ENCODE assay signal across 11 mouse cellular contexts in genomic region chr13:30628195-30629048, GRCm38 (mm10). TPM values are rescaled to one million over a fixed set of nuclear protein-coding genes. Genes with fewer than 3 reads are reported as not detected.
DNase-seq lines count a peak whose midpoint lies in the region; ATAC-seq and TF ChIP-seq lines count a peak whose summit lies in the region.
"Had no signal": no experiment of that assay in that cellular context is flagged by ENCODE, and none has a peak within 500 bp of the region (broad histone marks: within the 10 kb centered on the region; RNA-seq: fewer than 3 reads in every experiment).

No protein-coding gene starts in this region.

- H3K4me3 ChIP-seq in neural tube, embryonic 11.5 days (ENCODE audit: low read depth, low read length): no peak overlapping the region
- H3K4me3 ChIP-seq in neural tube, embryonic 15.5 days (replicated peaks): no peak overlapping the region
- H3K4me3 ChIP-seq in hindbrain, embryonic 10.5 days: no peak overlapping the region
- no peak overlapping the region for H3K4me3 ChIP-seq in limb, embryonic 10.5 days
- no peak overlapping the region for H3K4me3 ChIP-seq in stomach, postnatal 0 days (ENCODE audit: low read depth, low read length)
- H3K4me3 ChIP-seq: left cerebral cortex, adult 2 months; lung, embryonic 15.5 days had no signal

- no peaks in the 10 kb centered on the region for H3K9me3 ChIP-seq in neural tube, embryonic 11.5 days (ENCODE audit: control insufficient read depth, low read length)
- no peaks in the 10 kb centered on the region for H3K9me3 ChIP-seq in neural tube, embryonic 15.5 days (replicated peaks)
- no peaks in the 10 kb centered on the region for H3K9me3 ChIP-seq in hindbrain, embryonic 10.5 days
- no peaks in the 10 kb centered on the region for H3K9me3 ChIP-seq in limb, embryonic 10.5 days (replicated peaks)
- no peaks in the 10 kb centered on the region for H3K9me3 ChIP-seq in stomach, postnatal 0 days (ENCODE audit: control insufficient read depth, low read length)
- H3K9me3 ChIP-seq: lung, embryonic 15.5 days had no signal

- intact Hi-C loops in left cerebral cortex, postnatal 25 days (cut with DNase I): no loop called here

- no peaks in the 10 kb centered on the region for H3K27me3 ChIP-seq in neural tube, embryonic 11.5 days (ENCODE audit: control insufficient read depth, insufficient read depth, low read length)
- no peaks in the 10 kb centered on the region for H3K27me3 ChIP-seq in neural tube, embryonic 15.5 days (replicated peaks)
- H3K27me3 ChIP-seq in hindbrain, embryonic 10.5 days (ENCODE audit: insufficient read depth, poor library complexity, severe bottlenecking): no peaks in the 10 kb centered on the region
- H3K27me3 ChIP-seq in splenic B cell, adult 2 months (ENCODE audit: control insufficient read depth, insufficient read depth, low read length, poor library complexity, severe bottlenecking): no peaks in the 10 kb centered on the region
- no peaks in the 10 kb centered on the region for H3K27me3 ChIP-seq in limb, embryonic 10.5 days (ENCODE audit: low read depth, poor library complexity, severe bottlenecking)
- H3K27me3 ChIP-seq in stomach, postnatal 0 days (ENCODE audit: control insufficient read depth, insufficient read depth, low read length): no peaks in the 10 kb centered on the region
- H3K27me3 ChIP-seq: lung, embryonic 15.5 days had no signal

- no peaks in the 10 kb centered on the region for H3K4me1 ChIP-seq in neural tube, embryonic 11.5 days (ENCODE audit: control insufficient read depth, insufficient read depth, low read length)
- no peaks in the 10 kb centered on the region for H3K4me1 ChIP-seq in neural tube, embryonic 15.5 days
- H3K4me1 ChIP-seq in hindbrain, embryonic 10.5 days (replicated peaks): peaks cover 5% of the 10 kb centered on the region
- no peaks in the 10 kb centered on the region for H3K4me1 ChIP-seq in limb, embryonic 10.5 days
- H3K4me1 ChIP-seq in stomach, postnatal 0 days (replicated peaks; ENCODE audit: control insufficient read depth, insufficient read depth): no peaks in the 10 kb centered on the region
- H3K4me1 ChIP-seq: lung, embryonic 15.5 days had no signal

- no peak for ATAC-seq in neural tube, embryonic 11.5 days (ENCODE audit: insufficient read depth, low FRiP score, low TSS enrichment)
- ATAC-seq in neural tube, embryonic 15.5 days (ENCODE audit: low FRiP score): no peak
- ATAC-seq in stomach, postnatal 0 days (ENCODE audit: low FRiP score, low TSS enrichment): no peak

- peak; percentile 28 for DNase-seq in neural tube, embryonic 11.5 days (ENCODE audit: low spot score)
- DNase-seq in hindbrain, embryonic 10.5 days (ENCODE audit: low spot score): peak; percentile 17
- DNase-seq in left cerebral cortex, postnatal 25 days (ENCODE audit: low spot score in 2 of 2): peak; percentile 37 to 68
- peak; percentile 53 for DNase-seq in splenic B cell, adult 2 months (ENCODE audit: low read depth, low spot score)
- no peak for DNase-seq in cerebellum, postnatal 4 days (ENCODE audit: low spot score in 2 of 2)
- DNase-seq in limb, embryonic 10.5 days (ENCODE audit: low spot score): no peak
- no peak for DNase-seq in stomach, postnatal 0 days (ENCODE audit: low spot score)
- DNase-seq: thymus, adult 18-20 months had no signal

- TF ChIP-seq EP300 in stomach, postnatal 0 days (optimal IDR thresholded peaks at IDR 0.05): no peak

- no peak overlapping the region for H3K4me2 ChIP-seq in neural tube, embryonic 11.5 days (ENCODE audit: low read depth)
- H3K4me2 ChIP-seq in neural tube, embryonic 15.5 days: no peak overlapping the region
- no peak overlapping the region for H3K4me2 ChIP-seq in stomach, postnatal 0 days (replicated peaks; ENCODE audit: low read depth)
- H3K4me2 ChIP-seq: lung, embryonic 15.5 days had no signal

- no peak overlapping the region for H3K9ac ChIP-seq in neural tube, embryonic 11.5 days (ENCODE audit: low read length)
- H3K9ac ChIP-seq in neural tube, embryonic 15.5 days (replicated peaks): no peak overlapping the region
- H3K9ac ChIP-seq in stomach, postnatal 0 days (ENCODE audit: low read length): no peak overlapping the region
- H3K9ac ChIP-seq: lung, embryonic 15.5 days had no signal

- TF ChIP-seq CTCF in stomach, postnatal 0 days (IDR thresholded peaks at IDR 0.05; ENCODE audit: low read depth): no peak

- WGBS in neural tube, embryonic 11.5 days: 54% methylated on average over 8 of the region's 8 CpGs
- WGBS in neural tube, embryonic 15.5 days: 47% methylated on average over 8 of the region's 8 CpGs
- 43% methylated on average over 8 of the region's 8 CpGs for WGBS in hindbrain, embryonic 10.5 days
- WGBS in limb, embryonic 10.5 days: 72% methylated on average over 8 of the region's 8 CpGs
- WGBS in stomach, postnatal 0 days: 47% methylated on average over 8 of the region's 8 CpGs

- no peak overlapping the region for H3K27ac ChIP-seq in neural tube, embryonic 11.5 days (ENCODE audit: low read depth, low read length)
- H3K27ac ChIP-seq in neural tube, embryonic 15.5 days (replicated peaks): no peak overlapping the region
- H3K27ac ChIP-seq in hindbrain, embryonic 10.5 days: no peak overlapping the region
- H3K27ac ChIP-seq in limb, embryonic 10.5 days: no peak overlapping the region
- H3K27ac ChIP-seq in stomach, postnatal 0 days (replicated peaks): no peak overlapping the region
- H3K27ac ChIP-seq: left cerebral cortex, adult 2 months; lung, embryonic 15.5 days had no signal

- H3K36me3 ChIP-seq in neural tube, embryonic 11.5 days (ENCODE audit: control insufficient read depth, insufficient read depth, low read length): no peaks in the 10 kb centered on the region
- no peaks in the 10 kb centered on the region for H3K36me3 ChIP-seq in neural tube, embryonic 15.5 days
- H3K36me3 ChIP-seq in hindbrain, embryonic 10.5 days: no peaks in the 10 kb centered on the region
- H3K36me3 ChIP-seq in splenic B cell, adult 2 months (ENCODE audit: control insufficient read depth, insufficient read depth, low read length, poor library complexity, severe bottlenecking): no peaks in the 10 kb centered on the region
- no peaks in the 10 kb centered on the region for H3K36me3 ChIP-seq in limb, embryonic 10.5 days
- H3K36me3 ChIP-seq in stomach, postnatal 0 days (ENCODE audit: control insufficient read depth, insufficient read depth, low read length): no peaks in the 10 kb centered on the region
- H3K36me3 ChIP-seq: lung, embryonic 15.5 days had no signal

RNA-seq across cellular contexts. Expression of gene Dusp22, which starts 31.4 kb away (rescaled TPM):
- polyA plus RNA-seq in neural tube, embryonic 11.5 days (2014; fragmentation: Nextera tagmentation; extraction: Ambion mirVana): 19.5 and 20.3 TPM in 2 replicates
- 34.2 and 35.6 TPM in 2 replicates for polyA plus RNA-seq in neural tube, embryonic 15.5 days (2015; fragmentation: Nextera tagmentation; extraction: Ambion mirVana)
- 17.2 and 18.8 TPM in 2 replicates for polyA plus RNA-seq in hindbrain, embryonic 10.5 days (2016; fragmentation: Nextera tagmentation; extraction: Ambion mirVana)
- total RNA-seq in left cerebral cortex, postnatal 25 days (2021): 10 to 100 TPM; 34.1 to 35.5 TPM
- polyA plus RNA-seq in limb, embryonic 10.5 days (2016; fragmentation: Nextera tagmentation; extraction: Ambion mirVana): 15.8 and 17.5 TPM in 2 replicates
- 49.2 and 51.4 TPM in 2 replicates for polyA plus RNA-seq in stomach, postnatal 0 days (2015; fragmentation: Nextera tagmentation; extraction: Ambion mirVana)

Comparison
In these comparisons a context has a peak if more than half of its experiments do, and no peak if none do; other contexts are left out.
1. DNase-seq: peak in neural tube, embryonic 11.5 days (single experiment), hindbrain, embryonic 10.5 days (single experiment), left cerebral cortex, postnatal 25 days (2 of 2) and splenic B cell, adult 2 months (single experiment); none in cerebellum, postnatal 4 days (0 of 2), limb, embryonic 10.5 days (single experiment) and stomach, postnatal 0 days (single experiment).